Mouse (Mus musculus): Measurements from ENCODE around the gene Agbl3. TPM values are rescaled to one million over a fixed set of nuclear protein-coding genes. Genes with fewer than 3 reads are reported as not detected.

The Agbl3 gene
- polyA plus RNA-seq, 1 experiment: 1.0 TPM

- WGBS: 66% methylated on average over 9 of the region's 9 CpGs
Measured at GRCm38 (mm10) chr6:34901911-34902444, 121.7 kb downstream of the Agbl3 start.

GRCm38 (mm10) chr6:34902578-34902977 is 122.3 kb downstream of the Agbl3 start:
- 82% methylated on average over 7 of the region's 7 CpGs for WGBS
- no peak for DNase-seq (ENCODE audit: low read depth, low spot score)

More at GRCm38 (mm10) chr6:34901911-34902444, 121.7 kb downstream of the Agbl3 start:
- no peak for DNase-seq (ENCODE audit: low read depth, low spot score)

DNA sequence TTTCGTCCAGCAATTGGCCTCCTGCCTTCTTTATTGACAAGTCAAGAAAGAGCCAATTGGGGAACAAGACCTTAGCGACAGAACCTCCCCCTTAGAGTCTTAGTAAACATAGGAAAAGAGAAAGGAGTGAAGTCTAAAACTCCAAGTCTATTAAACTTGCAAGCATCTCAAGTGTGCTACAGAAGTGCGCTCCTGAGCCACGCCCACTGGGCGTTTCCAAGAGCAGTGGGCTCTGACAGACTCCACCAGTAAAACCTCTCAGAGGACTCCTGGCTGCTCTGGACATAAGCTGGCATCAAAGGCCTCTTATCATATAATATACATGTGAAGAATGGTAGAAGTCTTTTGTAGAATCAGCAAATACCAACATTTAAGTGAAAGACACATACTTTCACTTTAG is 123.2 kb downstream of the Agbl3 start:
- 59% methylated on average over 5 of the region's 5 CpGs for WGBS
- no peak for DNase-seq (ENCODE audit: low read depth, low spot score)

DNA sequence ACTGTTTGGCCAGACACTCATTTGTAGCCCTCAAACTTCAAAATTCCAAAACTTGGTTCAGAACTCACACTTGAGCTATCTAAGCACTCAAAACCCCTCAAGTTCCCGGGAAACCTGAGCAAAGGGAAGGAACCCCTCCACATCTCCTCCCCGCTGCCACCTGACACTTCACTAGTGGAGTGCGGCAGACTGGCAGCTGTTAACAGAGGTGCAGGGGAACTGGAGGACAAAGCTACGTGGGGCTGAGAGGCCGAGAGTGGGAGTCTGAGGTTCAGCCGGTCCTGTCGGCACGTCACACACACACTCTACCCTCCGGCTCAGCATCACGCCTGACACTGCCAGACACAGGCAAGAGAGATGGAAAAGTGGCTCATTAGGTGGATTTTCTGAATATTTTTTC is 123.6 kb downstream of the Agbl3 start:
- WGBS: 89% methylated on average over 10 of the region's 10 CpGs
- no peak for DNase-seq (ENCODE audit: low read depth, low spot score)

- DNase-seq (ENCODE audit: low read depth, low spot score): no peak
- 89% methylated on average over 6 of the region's 6 CpGs for WGBS
Measured at GRCm38 (mm10) chr6:34904361-34904760, 124.1 kb downstream of the Agbl3 start.

DNA sequence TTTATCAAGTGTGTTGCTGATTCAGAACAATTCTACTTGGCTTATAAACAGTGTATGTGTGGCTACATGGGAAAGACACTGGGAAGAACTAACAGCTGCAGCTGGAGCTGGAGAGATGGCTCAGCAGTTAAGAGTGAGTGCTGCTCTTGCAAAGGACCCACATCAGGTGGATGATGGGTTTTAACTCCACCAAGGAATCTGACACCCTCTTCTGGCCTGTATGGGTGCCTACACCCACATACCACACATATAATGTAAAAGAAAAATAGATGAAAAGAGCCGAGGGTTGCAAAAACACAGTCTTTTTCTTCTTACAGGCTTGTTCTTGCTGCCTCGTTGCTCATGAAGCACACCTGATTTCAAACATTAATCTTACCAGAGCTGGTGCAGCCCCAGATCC is 125.9 kb downstream of the Agbl3 start:
- 77% methylated on average over 2 of the region's 2 CpGs for WGBS
- DNase-seq (ENCODE audit: low read depth, low spot score): no peak

GRCm38 (mm10) chr6:34906661-34907060 is 126.4 kb downstream of the Agbl3 start:
- WGBS: 81% methylated on average over 4 of the region's 4 CpGs

DNA sequence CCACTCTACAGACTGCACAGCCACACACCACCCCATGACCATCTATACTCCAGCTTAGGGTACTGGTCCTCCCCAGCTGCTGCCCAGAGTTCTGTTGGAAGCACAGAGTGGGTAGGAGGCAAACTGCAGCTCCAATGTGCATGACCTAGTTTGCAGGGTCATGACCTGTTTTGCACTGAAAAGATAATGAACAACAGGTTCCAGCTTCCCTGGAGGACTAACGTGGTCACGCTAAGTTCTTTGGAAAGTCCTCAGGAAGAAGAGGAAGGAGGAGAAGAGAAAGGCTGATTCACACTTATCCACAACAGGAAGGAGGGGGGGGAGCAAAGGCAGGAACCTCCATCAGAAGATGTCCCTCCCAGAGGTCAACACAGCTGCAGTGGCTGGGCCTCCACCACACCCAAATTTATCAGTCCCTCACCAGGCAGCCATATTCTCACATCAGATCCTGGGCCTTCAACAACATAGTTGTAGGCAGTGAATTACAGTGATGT is 126.9 kb downstream of the Agbl3 start:
- WGBS: 76% methylated on average over 2 of the region's 2 CpGs
- DNase-seq (ENCODE audit: low read depth, low spot score): no peak

More at GRCm38 (mm10) chr6:34906661-34907060, 126.4 kb downstream of the Agbl3 start:
- DNase-seq (ENCODE audit: low read depth, low spot score): no peak

DNA sequence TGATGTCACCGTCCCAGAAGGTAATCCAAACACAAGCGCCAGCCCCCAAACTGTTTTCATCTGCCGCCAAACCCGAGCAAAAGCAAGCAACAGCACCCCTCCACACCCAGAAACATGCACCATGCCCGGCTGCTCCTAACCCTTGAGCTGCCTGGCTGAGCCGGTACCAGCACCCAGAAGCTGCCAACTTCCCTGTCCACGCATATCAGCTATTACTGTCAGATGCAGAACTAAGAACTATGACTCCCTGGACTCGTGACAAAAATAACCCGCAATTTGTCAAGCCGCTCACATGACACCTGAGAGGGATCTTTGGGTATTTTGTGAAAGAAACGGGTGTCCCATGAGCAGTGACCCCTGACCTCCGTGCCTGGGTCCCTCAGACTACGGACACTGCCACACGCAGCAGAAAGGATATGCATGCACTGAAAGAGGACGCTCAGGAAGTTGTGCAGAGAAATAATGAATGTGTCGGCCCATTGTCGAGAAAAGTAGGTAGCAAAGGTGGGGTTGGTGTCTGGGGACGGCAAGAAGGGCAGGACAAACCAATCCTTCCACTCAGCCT is 127.5 kb downstream of the Agbl3 start:
- DNase-seq (ENCODE audit: low read depth, low spot score): no peak
- WGBS: 87% methylated on average over 18 of the region's 18 CpGs

Other genes starting within 250 kb of the Agbl3 start
- gene Cald1, start 181.9 kb upstream of the Agbl3 start, polyA plus RNA-seq (2012; rRNA removed): 16.2 and 20.7 TPM in 2 replicates
- 22.8 and 24.1 TPM in 2 replicates for gene Tmem140, start 82.7 kb downstream of the Agbl3 start, polyA plus RNA-seq (2012; rRNA removed)
- 3.0 and 3.3 TPM in 2 replicates for gene Cyren, start 97.6 kb downstream of the Agbl3 start, polyA plus RNA-seq (2012; rRNA removed)
- 5.1 and 6.3 TPM in 2 replicates for gene Wdr91, start 130.4 kb downstream of the Agbl3 start, polyA plus RNA-seq (2012; rRNA removed)
- 0.06 TPM in 1 of 2 replicates, not detected in the other for gene Stra8, start 139.7 kb downstream of the Agbl3 start, polyA plus RNA-seq (2012; rRNA removed)
- 37.3 and 116 TPM in 2 replicates for gene Slc23a4, start 208.0 kb downstream of the Agbl3 start, polyA plus RNA-seq (2012; rRNA removed)